In genomic region chr1:181881532-181881931, GRCm38 (mm10) we compare ENCODE assay signal across 9 mouse cellular contexts. TPM values are rescaled to one million over a fixed set of nuclear protein-coding genes. Genes with fewer than 3 reads are reported as not detected.
DNase-seq lines count a peak whose midpoint lies in the region; ATAC-seq lines count a peak whose summit lies in the region.
"Had no signal": no experiment of that assay in that cellular context is flagged by ENCODE, and none has a peak within 500 bp of the region (broad histone marks: within the 10 kb centered on the region; RNA-seq: fewer than 3 reads in every experiment).

No protein-coding gene starts in this region.

- H3K4me1 ChIP-seq in kidney, embryonic 14.5 days (ENCODE audit: control insufficient read depth, insufficient read depth, low read length) = no peaks in the 10 kb centered on the region
- peaks cover 16% of the 10 kb centered on the region; the same call in 1 of the 2 replicates for H3K4me1 ChIP-seq in liver, embryonic 12.5 days
- 0 out of 2 replicates have a peak, but pooled peaks cover 3% of the 10 kb centered on the region for H3K4me1 ChIP-seq in stomach, embryonic 15.5 days

- ATAC-seq in kidney, embryonic 14.5 days (ENCODE audit: low FRiP score, low TSS enrichment) = peak; percentile 44; the same call in 1 of the 2 replicates
- ATAC-seq in liver, embryonic 12.5 days = peak; percentile 66
- ATAC-seq in monocyte, adult 5-6 weeks (replicated peaks; ENCODE audit: insufficient number of reproducible peaks, low FRiP score, low TSS enrichment, poor library complexity, severe bottlenecking) = peak; percentile 81
- ATAC-seq in stomach, embryonic 15.5 days (ENCODE audit: insufficient read depth, low FRiP score, low read depth) = peak; percentile 34; the same call in 1 of the 2 replicates

- no peak overlapping the region for H3K9ac ChIP-seq in kidney, embryonic 14.5 days (ENCODE audit: low read depth, low read length)
- no peak overlapping the region; the same call in 1 of the 2 replicates for H3K9ac ChIP-seq in liver, embryonic 12.5 days
- no peak overlapping the region for H3K9ac ChIP-seq in stomach, embryonic 15.5 days
- H3K9ac ChIP-seq: embryonic facial prominence, embryonic 12.5 days had no signal

- DNase-seq in A20 (ENCODE audit: low read depth, low spot score) (peak; percentile 79), ZHBTc4 (ENCODE audit: low read depth, low spot score) (peak; percentile 88)
- peak; percentile 71 for DNase-seq in embryo, embryonic 9.5 days (ENCODE audit: extremely low spot score)
- DNase-seq in heart, adult 9 months (ENCODE audit: low spot score in 2 of 2) = peak; percentile 53 to 55

- WGBS in kidney, embryonic 14.5 days = 39% methylated on average over 8 of the region's 8 CpGs
- 16% methylated on average over 8 of the region's 8 CpGs for WGBS in liver, embryonic 12.5 days (ENCODE audit: insufficient replicate concordance)
- 31% methylated on average over 8 of the region's 8 CpGs for WGBS in stomach, embryonic 15.5 days

- no peak overlapping the region for H3K27ac ChIP-seq in kidney, embryonic 14.5 days (ENCODE audit: low read depth, low read length)
- no peak overlapping the region for H3K27ac ChIP-seq in liver, embryonic 12.5 days
- no peak overlapping the region for H3K27ac ChIP-seq in stomach, embryonic 15.5 days
- H3K27ac ChIP-seq: embryonic facial prominence, embryonic 12.5 days had no signal

- H3K27me3 ChIP-seq in kidney, embryonic 14.5 days (ENCODE audit: control insufficient read depth, insufficient read depth, low read length) = no peaks in the 10 kb centered on the region
- H3K27me3 ChIP-seq in liver, embryonic 12.5 days (replicated peaks) = no peaks in the 10 kb centered on the region
- no peaks in the 10 kb centered on the region for H3K27me3 ChIP-seq in stomach, embryonic 15.5 days (replicated peaks)
- H3K27me3 ChIP-seq: embryonic facial prominence, embryonic 12.5 days had no signal

- no peak overlapping the region for H3K4me2 ChIP-seq in kidney, embryonic 14.5 days (replicated peaks; ENCODE audit: low read depth, low read length)
- H3K4me2 ChIP-seq in liver, embryonic 12.5 days = peak overlapping the region; percentile 42
- H3K4me2 ChIP-seq in stomach, embryonic 15.5 days = peak overlapping the region; percentile 27; the same call in 1 of the 2 replicates
- H3K4me2 ChIP-seq: embryonic facial prominence, embryonic 12.5 days had no signal

- H3K4me3 ChIP-seq in kidney, embryonic 14.5 days (ENCODE audit: low read length) = no peak overlapping the region
- H3K4me3 ChIP-seq in liver, embryonic 12.5 days = no peak overlapping the region
- H3K4me3 ChIP-seq in stomach, embryonic 15.5 days (replicated peaks) = no peak overlapping the region
- H3K4me3 ChIP-seq: embryonic facial prominence, embryonic 12.5 days had no signal

- no peaks in the 10 kb centered on the region for H3K36me3 ChIP-seq in kidney, embryonic 14.5 days (ENCODE audit: control insufficient read depth, insufficient read depth, low read length)
- H3K36me3 ChIP-seq in liver, embryonic 12.5 days = no peaks in the 10 kb centered on the region
- no peaks in the 10 kb centered on the region for H3K36me3 ChIP-seq in stomach, embryonic 15.5 days
- H3K36me3 ChIP-seq: embryonic facial prominence, embryonic 12.5 days had no signal

- H3K9me3 ChIP-seq in kidney, embryonic 14.5 days (ENCODE audit: control insufficient read depth, low read length) = no peaks in the 10 kb centered on the region
- H3K9me3 ChIP-seq in liver, embryonic 12.5 days (replicated peaks) = no peaks in the 10 kb centered on the region
- H3K9me3 ChIP-seq in stomach, embryonic 15.5 days = no peaks in the 10 kb centered on the region
- H3K9me3 ChIP-seq: embryonic facial prominence, embryonic 12.5 days had no signal

RNA-seq across cellular contexts. Expression of gene Lbr, which starts 38.7 kb away (rescaled TPM):
- polyA plus RNA-seq in kidney, embryonic 14.5 days (2014; fragmentation: Nextera tagmentation; extraction: Ambion mirVana) = 92.2 and 129 TPM in 2 replicates
- 284 and 296 TPM in 2 replicates for polyA plus RNA-seq in liver, embryonic 12.5 days (2016; fragmentation: Nextera tagmentation; extraction: Ambion mirVana)
- total RNA-seq in monocyte, adult 5-6 weeks (2017) = 183 to 196 TPM (median 191 TPM) in 3 replicates
- polyA plus RNA-seq in stomach, embryonic 15.5 days (2015; fragmentation: Nextera tagmentation; extraction: Ambion mirVana) = 127 and 133 TPM in 2 replicates
